Mouse (Mus musculus): ENCODE measurements around the gene Ninl.

DNA sequence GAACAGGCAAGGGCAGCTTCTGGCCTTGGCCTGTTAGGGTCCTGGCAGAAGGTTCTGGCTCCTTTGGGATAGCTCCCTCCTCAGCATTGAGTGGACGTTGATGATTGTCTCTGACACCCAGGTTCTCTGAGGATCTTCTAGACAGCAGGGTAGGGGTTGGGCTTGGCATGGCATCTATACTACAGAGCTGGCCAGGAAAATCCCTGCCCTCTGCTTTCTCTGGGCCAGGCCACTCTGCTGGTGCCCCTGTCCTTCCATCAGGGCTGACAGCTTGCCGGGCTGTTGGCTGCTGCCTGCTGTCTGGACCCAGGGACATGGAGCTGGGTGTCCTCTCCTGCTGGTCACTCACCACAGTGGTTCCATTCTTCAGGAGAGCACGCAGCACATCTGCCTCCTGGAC lies 89.5 kb downstream of the Ninl start:
- TF ChIP-seq CTCF (IDR thresholded peaks at IDR 0.05; ENCODE audit: control insufficient read depth, insufficient read depth, low read length) (no peak), POLR2A (IDR thresholded peaks at IDR 0.05; ENCODE audit: borderline replicate concordance, control insufficient read depth, low read depth, low read length) (no peak)

All from bone marrow, adult 2 months (tissue).